Mouse (Mus musculus) Patski (cell line): ENCODE results near the gene Plppr3. TPM values are rescaled to one million over a fixed set of nuclear protein-coding genes. Genes with fewer than 3 reads are reported as not detected.

Source experiments
- ATAC-seq: fragments of 100-300 bp; one replicate; pipeline ENCODE4 v1.8.0; 2021
- CTCF ChIA-PET: fragments of 350-600 bp; sonication (Branson Sonifier 250); formaldehyde crosslinking; loops from one replicate; lab custom pipeline; 2022; ENCODE audit warnings: inconsistent platforms; lab: Charles Lee
- POLR2A ChIA-PET: fragments of 350-600 bp; sonication (Branson Sonifier 250); formaldehyde crosslinking; loops from one replicate; lab custom pipeline; 2022; ENCODE audit warnings: antibody characterized with exemption, inconsistent platforms; lab: Charles Lee
- DNase-seq: peaks from one replicate; pipeline ENCODE4 v3.0.0-alpha.2; 2011; ENCODE audit warnings: low read depth, low spot score
- H3K27me3 ChIP-seq: fragments of 371-371 bp; one replicate; pipeline ENCODE4 v1.5.1; 2021
- CTCF ChIP-seq: fragments of 100-300 bp; IDR thresholded peaks from one replicate; pipeline ENCODE4 v1.5.1; 2021
- in situ Hi-C: fragments of 300-500 bp; cut with MboI; formaldehyde crosslinking; loops from 3 replicates; pipeline ENCODE4 v1.11.1; 2018; ENCODE audit warnings: low pct_unique_long_range_greater_than_20kb, mixed read lengths
- polyA plus RNA-seq: library from polyadenylated mRNA; unstranded; gene quantifications from one replicate; pipeline ENCODE4 v1.2.3, GENCODE M21; 2021

Plppr3 gene
- polyA plus RNA-seq, 1 experiment from 2014 or later = 34.6 TPM

- in situ Hi-C loops = no loop called here
- POLR2A ChIA-PET = interaction anchor here (0.8 to 2.3 kb wide), 6 partner anchors 9 to 23 kb away, joined by 3 to 12 read pairs (median 4); partner anchors contain the start of genes Palm and Prss57
- no peaks in the 10 kb centered on the region for H3K27me3 ChIP-seq
- no peak for DNase-seq
- ATAC-seq = no peak
- TF ChIP-seq CTCF = no peak
- CTCF ChIA-PET = interaction anchor here (1.0 to 3.0 kb wide), 9 partner anchors 9 to 102 kb away, joined by 3 to 24 read pairs (median 7); partner anchors contain the start of gene Palm
These were observed 62.4 kb downstream of the Plppr3 start for GRCm38 (mm10) chr10:79811736-79812637.

Other genes starting within 250 kb of the Plppr3 start
- 0.04 TPM for gene Shc2, start 236.7 kb downstream of the Plppr3 start, polyA plus RNA-seq
- not detected for gene Odf3l2, start 228.9 kb downstream of the Plppr3 start, polyA plus RNA-seq
- not detected for gene Madcam1, start 210.1 kb downstream of the Plppr3 start, polyA plus RNA-seq
- gene Tpgs1, start 205.3 kb downstream of the Plppr3 start, polyA plus RNA-seq = 62.4 TPM
- 72.2 TPM for gene Cdc34, start 192.4 kb downstream of the Plppr3 start, polyA plus RNA-seq
- gene Gzmm, start 185.6 kb downstream of the Plppr3 start, polyA plus RNA-seq = 0.47 TPM
- gene Bsg, start 170.1 kb downstream of the Plppr3 start, polyA plus RNA-seq = 1,052 TPM
- 15.4 TPM for gene Hcn2, start 158.0 kb downstream of the Plppr3 start, polyA plus RNA-seq
- 44.6 TPM for gene Polrmt, start 128.1 kb downstream of the Plppr3 start, polyA plus RNA-seq
- gene Fgf22, start 119.6 kb downstream of the Plppr3 start, polyA plus RNA-seq = 0.63 TPM
- gene Rnf126, start 107.7 kb downstream of the Plppr3 start, polyA plus RNA-seq = 58.5 TPM
- gene Fstl3, start 97.4 kb downstream of the Plppr3 start, polyA plus RNA-seq = 2.3 TPM
- not detected for gene Prss57, start 83.7 kb downstream of the Plppr3 start, polyA plus RNA-seq
- gene Palm, start 81.1 kb downstream of the Plppr3 start, polyA plus RNA-seq = 141 TPM
- gene Misp, start 53.6 kb downstream of the Plppr3 start, polyA plus RNA-seq = 0.17 TPM
- gene Ptbp1, start 20.2 kb downstream of the Plppr3 start, polyA plus RNA-seq = 349 TPM
- 7.5 TPM for gene Prtn3, start 158 bp downstream of the Plppr3 start, polyA plus RNA-seq
- gene Elane, start 11.6 kb upstream of the Plppr3 start, polyA plus RNA-seq = not detected
- gene Cfd, start 16.2 kb upstream of the Plppr3 start, polyA plus RNA-seq = not detected
- 27.1 TPM for gene Med16, start 34.3 kb upstream of the Plppr3 start, polyA plus RNA-seq
- not detected for gene Gm26602, start 36.2 kb upstream of the Plppr3 start, polyA plus RNA-seq
- gene Kiss1r, start 42.3 kb upstream of the Plppr3 start, polyA plus RNA-seq = 2.1 TPM
- gene R3hdm4, start 46.6 kb upstream of the Plppr3 start, polyA plus RNA-seq = 101 TPM
- gene Arid3a, start 52.4 kb upstream of the Plppr3 start, polyA plus RNA-seq = 5.9 TPM
- 45.4 TPM for gene Wdr18, start 85.5 kb upstream of the Plppr3 start, polyA plus RNA-seq
- gene Grin3b, start 96.1 kb upstream of the Plppr3 start, polyA plus RNA-seq = 0.54 TPM
- 145 TPM for gene Tmem259, start 109.7 kb upstream of the Plppr3 start, polyA plus RNA-seq
- 393 TPM for gene Cnn2, start 114.0 kb upstream of the Plppr3 start, polyA plus RNA-seq
- 19.9 TPM for gene Abca7, start 121.9 kb upstream of the Plppr3 start, polyA plus RNA-seq
- 0.85 TPM for gene Arhgap45, start 142.0 kb upstream of the Plppr3 start, polyA plus RNA-seq
- gene Polr2e, start 165.2 kb upstream of the Plppr3 start, polyA plus RNA-seq = 146 TPM
- gene Gpx4, start 172.5 kb upstream of the Plppr3 start, polyA plus RNA-seq = 916 TPM
- gene Sbno2, start 230.9 kb upstream of the Plppr3 start, polyA plus RNA-seq = 181 TPM
- 140 TPM for gene Stk11, start 241.2 kb upstream of the Plppr3 start, polyA plus RNA-seq